ENCODE assay signal across 12 mouse cellular contexts in the genomic region with DNA sequence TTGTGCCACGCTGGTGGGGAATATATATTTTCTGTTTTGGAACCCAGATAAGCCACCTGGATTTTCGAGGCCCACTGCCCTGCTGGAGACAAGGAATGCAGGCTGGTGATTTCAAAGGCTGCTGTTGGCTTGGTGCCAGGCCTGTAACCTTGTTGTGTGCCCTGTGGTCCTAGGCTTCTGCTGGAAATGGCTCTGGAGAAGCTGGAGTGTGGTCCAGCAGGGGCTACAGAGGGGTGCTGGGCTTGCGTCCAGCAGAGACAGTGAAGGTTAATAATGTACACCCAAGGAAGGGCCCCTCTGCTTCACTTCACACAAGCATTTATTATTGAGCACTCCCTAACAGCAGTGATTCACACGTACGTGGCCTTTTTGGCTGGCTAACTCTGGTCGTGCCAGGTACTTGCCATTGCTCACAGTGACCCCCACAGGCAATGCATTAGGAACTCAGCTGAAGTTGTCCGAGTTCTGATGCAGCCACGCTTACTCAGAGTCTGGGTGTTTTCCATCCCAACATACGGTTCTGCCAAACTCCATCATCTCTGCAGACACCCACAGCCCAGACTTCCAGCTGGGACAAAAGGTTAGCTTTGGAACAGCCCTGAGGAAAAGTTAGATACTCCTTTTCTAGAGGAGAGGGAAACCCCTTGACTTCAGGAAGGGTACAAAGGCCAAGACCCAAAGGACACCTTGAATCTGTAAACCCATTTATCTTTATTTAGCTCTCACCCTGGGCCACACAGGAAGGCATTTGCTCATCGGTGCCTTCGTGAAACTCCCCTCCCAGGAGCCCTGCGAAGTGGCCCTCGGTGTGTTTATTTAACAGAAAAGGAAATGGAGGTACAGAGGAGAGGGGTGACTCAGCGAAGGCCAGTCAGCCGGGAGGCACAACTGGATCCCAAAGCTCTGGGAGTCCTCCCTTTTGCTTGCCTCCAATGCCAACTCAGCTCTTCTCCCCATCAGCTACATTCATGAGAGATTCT. TPM values are rescaled to one million over a fixed set of nuclear protein-coding genes. Genes with fewer than 3 reads are reported as not detected.
DNase-seq lines count a peak whose midpoint lies in the region; ATAC-seq and TF ChIP-seq lines count a peak whose summit lies in the region.
"Had no signal": no experiment of that assay in that cellular context is flagged by ENCODE, and none has a peak within 500 bp of the region (broad histone marks: within the 10 kb centered on the region; RNA-seq: fewer than 3 reads in every experiment).

No protein-coding gene starts in this region.

- H3K9me3 ChIP-seq in hindbrain, embryonic 10.5 days, result no peaks in the 10 kb centered on the region
- H3K9me3 ChIP-seq in hindbrain, postnatal 0 days (ENCODE audit: low read length), result no peaks in the 10 kb centered on the region
- H3K9me3 ChIP-seq: liver, embryonic 13.5 days; stomach, embryonic 15.5 days had no signal

- H3K27ac ChIP-seq in hindbrain, embryonic 10.5 days, result 0 out of 2 replicates have a peak overlapping the region, but pooled peaks have one; percentile 45
- no peak overlapping the region for H3K27ac ChIP-seq in hindbrain, postnatal 0 days
- no peak overlapping the region for H3K27ac ChIP-seq in kidney, adult 2 months (ENCODE audit: insufficient read depth, low read depth, low read length)
- H3K27ac ChIP-seq: liver, embryonic 13.5 days; stomach, embryonic 15.5 days had no signal

- H3K4me2 ChIP-seq in hindbrain, postnatal 0 days (ENCODE audit: low read depth, low read length), result no peak overlapping the region
- H3K4me2 ChIP-seq: liver, embryonic 13.5 days; stomach, embryonic 15.5 days had no signal

- H3K9ac ChIP-seq in hindbrain, postnatal 0 days (replicated peaks; ENCODE audit: low read length), result no peak overlapping the region
- H3K9ac ChIP-seq: liver, embryonic 13.5 days; stomach, embryonic 15.5 days had no signal

- no peak overlapping the region for H3K4me3 ChIP-seq in hindbrain, embryonic 10.5 days
- H3K4me3 ChIP-seq in hindbrain, postnatal 0 days (ENCODE audit: low read length), result no peak overlapping the region
- no peak overlapping the region for H3K4me3 ChIP-seq in kidney, adult 2 months (ENCODE audit: insufficient read depth, low read depth, low read length)
- H3K4me3 ChIP-seq: liver, embryonic 13.5 days; stomach, embryonic 15.5 days had no signal

- TF ChIP-seq POLR2A in kidney, adult 2 months (IDR thresholded peaks at IDR 0.05; ENCODE audit: low read depth, low read length), result no peak

- TF ChIP-seq CTCF in hindbrain, postnatal 0 days (IDR thresholded peaks at IDR 0.05; ENCODE audit: low read depth), result no peak
- no peak for TF ChIP-seq CTCF in kidney, adult 2 months (conservative IDR thresholded peaks at IDR 0.05; ENCODE audit: insufficient read depth, insufficient read length, low read depth, low read length)

- peaks cover 50% of the 10 kb centered on the region for H3K4me1 ChIP-seq in hindbrain, embryonic 10.5 days (replicated peaks)
- H3K4me1 ChIP-seq in hindbrain, postnatal 0 days (ENCODE audit: insufficient read depth, low read length), result no peaks in the 10 kb centered on the region
- H3K4me1 ChIP-seq in kidney, adult 2 months (ENCODE audit: control insufficient read depth, insufficient read depth, low read length), result no peaks in the 10 kb centered on the region
- H3K4me1 ChIP-seq: liver, embryonic 13.5 days had no signal

- WGBS in hindbrain, embryonic 10.5 days, result 79% methylated on average over 15 of the region's 15 CpGs
- 61% methylated on average over 15 of the region's 15 CpGs for WGBS in hindbrain, postnatal 0 days
- 37% methylated on average over 15 of the region's 15 CpGs for WGBS in kidney, adult 2 months

- DNase-seq in hindbrain, embryonic 10.5 days (ENCODE audit: low spot score), result no peak
- DNase-seq in hindbrain, postnatal 0 days (ENCODE audit: low spot score), result no peak
- peak; percentile 76 for DNase-seq in 3134 (ENCODE audit: extremely low read depth, insufficient read length, low spot score)
- DNase-seq in adrenal gland, adult 2 months, result peak; percentile 62
- peak; percentile 22 for DNase-seq in kidney, adult 2 months
- no peak for DNase-seq in spleen, postnatal 14 days (ENCODE audit: low spot score in 2 of 2)
- DNase-seq in thymus, postnatal 14 days, result no peak
- DNase-seq: liver, embryonic 13.5 days had no signal

- H3K36me3 ChIP-seq in hindbrain, embryonic 10.5 days, result no peaks in the 10 kb centered on the region
- no peaks in the 10 kb centered on the region for H3K36me3 ChIP-seq in hindbrain, postnatal 0 days (ENCODE audit: insufficient read depth, low read length)
- no peaks in the 10 kb centered on the region for H3K36me3 ChIP-seq in kidney, adult 2 months (ENCODE audit: control insufficient read depth, insufficient read depth, low read length)
- H3K36me3 ChIP-seq: liver, embryonic 13.5 days; stomach, embryonic 15.5 days had no signal

- no peak for ATAC-seq in hindbrain, postnatal 0 days
- ATAC-seq in megakaryocyte-erythroid progenitor cell, adult 5-6 weeks (replicated peaks; ENCODE audit: low FRiP score, low TSS enrichment, poor library complexity, severe bottlenecking), result no peak
- ATAC-seq: midbrain, embryonic 16.5 days had no signal

- H3K27me3 ChIP-seq in hindbrain, embryonic 10.5 days (ENCODE audit: insufficient read depth, poor library complexity, severe bottlenecking), result peaks cover 15% of the 10 kb centered on the region; the same call in 1 of the 2 replicates
- no peaks in the 10 kb centered on the region for H3K27me3 ChIP-seq in hindbrain, postnatal 0 days (ENCODE audit: insufficient read depth, low read length)
- H3K27me3 ChIP-seq in kidney, adult 2 months (replicated peaks; ENCODE audit: control insufficient read depth, insufficient read depth, low read length), result no peaks in the 10 kb centered on the region
- H3K27me3 ChIP-seq: liver, embryonic 13.5 days; stomach, embryonic 15.5 days had no signal

RNA-seq across cellular contexts. Expression of a gene that starts 0.9 kb away (rescaled TPM):
- polyA plus RNA-seq in hindbrain, embryonic 10.5 days (2016; fragmentation: Nextera tagmentation; extraction: Ambion mirVana), result 0.15 and 0.21 TPM in 2 replicates
- not detected in 2 replicates for total RNA-seq in hindbrain, postnatal 0 days (2014; rRNA removed)
- not detected in 2 replicates for polyA plus RNA-seq in hindbrain, postnatal 0 days (2015; fragmentation: Nextera tagmentation; extraction: Ambion mirVana)
- not detected for total RNA-seq in adrenal gland, adult 2 months (2021)
- 0.11 TPM in 1 of 2 replicates, not detected in the other for polyA plus RNA-seq in adrenal gland, adult 2 months (2012; rRNA removed)
- polyA plus RNA-seq in kidney, adult 2 months (2012; rRNA removed), result 1.4 and 1.5 TPM in 2 replicates
- not detected in 2 replicates for total RNA-seq in megakaryocyte-erythroid progenitor cell, adult 5-6 weeks (2014; fragmentation: Nextera tagmentation)
- not detected in 2 replicates for total RNA-seq in megakaryocyte-erythroid progenitor cell, adult 5-6 weeks (2017)
- total RNA-seq: layer of hippocampus, postnatal 14 days had no signal
- polyA plus RNA-seq: liver, embryonic 13.5 days had no signal

RNA-seq across cellular contexts. Expression of a gene that starts 3.2 kb away (rescaled TPM):
- 0.85 and 2.1 TPM in 2 replicates for polyA plus RNA-seq in hindbrain, embryonic 10.5 days (2016; fragmentation: Nextera tagmentation; extraction: Ambion mirVana)
- 0.40 and 0.73 TPM in 2 replicates for total RNA-seq in hindbrain, postnatal 0 days (2014; rRNA removed)
- polyA plus RNA-seq in hindbrain, postnatal 0 days (2015; fragmentation: Nextera tagmentation; extraction: Ambion mirVana), result 0.51 and 0.57 TPM in 2 replicates
- total RNA-seq in adrenal gland, adult 2 months (2021), result under 1 TPM; 0.17 to 0.73 TPM
- polyA plus RNA-seq in adrenal gland, adult 2 months (2012; rRNA removed), result 0.27 and 0.34 TPM in 2 replicates
- polyA plus RNA-seq in kidney, adult 2 months (2012; rRNA removed), result 0.67 and 0.75 TPM in 2 replicates
- total RNA-seq in megakaryocyte-erythroid progenitor cell, adult 5-6 weeks (2014; fragmentation: Nextera tagmentation), result not detected in 2 replicates
- not detected in 2 replicates for total RNA-seq in megakaryocyte-erythroid progenitor cell, adult 5-6 weeks (2017)
- total RNA-seq: layer of hippocampus, postnatal 14 days had no signal

RNA-seq across cellular contexts. Expression of a gene that starts 24.2 kb away (rescaled TPM):
- polyA plus RNA-seq in hindbrain, embryonic 10.5 days (2016; fragmentation: Nextera tagmentation; extraction: Ambion mirVana), result 2.2 and 6.2 TPM in 2 replicates
- total RNA-seq in hindbrain, postnatal 0 days (2014; rRNA removed), result 0.21 and 0.83 TPM in 2 replicates
- 0.44 and 0.59 TPM in 2 replicates for polyA plus RNA-seq in hindbrain, postnatal 0 days (2015; fragmentation: Nextera tagmentation; extraction: Ambion mirVana)
- under 1 TPM in 1 of 2 experiments, not detected in 1; 0.24 TPM for total RNA-seq in adrenal gland, adult 2 months (2021)
- 0.08 TPM in 1 of 2 replicates, not detected in the other for polyA plus RNA-seq in adrenal gland, adult 2 months (2012; rRNA removed)
- polyA plus RNA-seq in kidney, adult 2 months (2012; rRNA removed), result 0.24 and 0.44 TPM in 2 replicates
- total RNA-seq in megakaryocyte-erythroid progenitor cell, adult 5-6 weeks (2014; fragmentation: Nextera tagmentation), result not detected in 2 replicates
- total RNA-seq in megakaryocyte-erythroid progenitor cell, adult 5-6 weeks (2017), result not detected in 2 replicates

RNA-seq across cellular contexts. Expression of a gene that starts 41.0 kb away (rescaled TPM):
- 13.5 and 18.8 TPM in 2 replicates for polyA plus RNA-seq in hindbrain, embryonic 10.5 days (2016; fragmentation: Nextera tagmentation; extraction: Ambion mirVana)
- 20.8 and 30.8 TPM in 2 replicates for total RNA-seq in hindbrain, postnatal 0 days (2014; rRNA removed)
- 19.4 and 20.5 TPM in 2 replicates for polyA plus RNA-seq in hindbrain, postnatal 0 days (2015; fragmentation: Nextera tagmentation; extraction: Ambion mirVana)
- 1 to 10 TPM; 2.7 to 6.7 TPM for total RNA-seq in adrenal gland, adult 2 months (2021)
- 15.9 and 16.0 TPM in 2 replicates for polyA plus RNA-seq in adrenal gland, adult 2 months (2012; rRNA removed)
- 17.8 and 19.2 TPM in 2 replicates for polyA plus RNA-seq in kidney, adult 2 months (2012; rRNA removed)
- not detected in 2 replicates for total RNA-seq in megakaryocyte-erythroid progenitor cell, adult 5-6 weeks (2014; fragmentation: Nextera tagmentation)
- total RNA-seq in megakaryocyte-erythroid progenitor cell, adult 5-6 weeks (2017), result not detected in 2 replicates

Comparison
In these comparisons a context has a peak if more than half of its experiments do, and no peak if none do; other contexts are left out.
1. DNase-seq: peak in 3134 (single experiment), adrenal gland, adult 2 months (single experiment) and kidney, adult 2 months (single experiment); none in hindbrain, embryonic 10.5 days (single experiment), hindbrain, postnatal 0 days (single experiment), spleen, postnatal 14 days (0 of 2) and thymus, postnatal 14 days (single experiment).